Mouse (Mus musculus): ENCODE measurements around the gene Gm15446. TPM values are rescaled to one million over a fixed set of nuclear protein-coding genes. Genes with fewer than 3 reads are reported as not detected.
"Not testable (repeated sequence)": the region's sequence is repeated elsewhere in the genome, so short reads cannot be mapped to it uniquely, and the experiment has no call there.

The Gm15446 gene
- polyA plus RNA-seq (2015; fragmentation: Nextera tagmentation; extraction: Ambion mirVana): 0.31 and 0.61 TPM in 2 replicates

DNA sequence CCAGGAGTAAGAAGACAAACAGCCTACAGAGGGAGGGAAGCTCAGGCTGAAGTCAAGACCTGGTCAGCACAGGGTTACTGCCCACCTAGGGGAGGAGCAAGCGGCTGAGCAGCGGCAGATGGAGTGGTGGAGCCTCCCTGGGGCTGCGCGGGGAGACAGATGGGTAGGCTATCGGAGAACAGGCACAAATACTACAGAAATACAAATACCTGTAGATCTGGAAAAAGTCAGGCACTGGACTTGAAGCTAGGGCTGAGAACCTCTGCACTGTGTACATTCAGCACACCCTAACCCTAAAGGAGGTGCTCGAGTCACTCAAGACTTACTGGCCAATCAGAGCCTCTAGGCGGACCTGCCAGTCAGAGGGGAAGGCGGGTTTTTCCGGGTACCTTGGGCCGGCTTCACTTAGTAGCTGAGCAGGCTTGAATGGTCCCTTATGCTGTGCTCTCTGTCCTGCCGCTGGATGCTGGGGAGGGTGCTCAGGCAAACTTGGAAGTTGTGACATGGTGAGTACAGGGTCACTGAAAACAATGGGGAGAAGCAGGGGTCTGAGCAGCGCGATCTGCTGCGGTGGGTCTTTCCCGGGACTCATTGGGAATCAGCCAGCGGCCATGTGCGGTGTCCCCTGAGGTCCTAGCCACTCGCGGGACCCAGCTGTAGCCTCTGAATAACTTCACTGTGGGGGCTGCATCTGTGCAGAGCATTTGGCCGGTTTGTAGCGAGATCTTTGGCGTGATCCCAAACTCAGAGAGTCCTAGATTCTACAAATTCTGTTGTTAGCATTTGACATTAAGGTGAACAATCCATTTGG, at the start of gene Gm15446:
TSS of gene Gm15446 (plus strand) at position 140 of the 811 bp plus-strand sequence.
- H3K36me3 ChIP-seq, H3K9me3 ChIP-seq, H3K27me3 ChIP-seq: not testable (repeated sequence)
- Histone ChIP-seq H3K4me3 (replicated peaks) (peak within 1 kb of the TSS; percentile 56), H3K4me2 (replicated peaks) (peak within 1 kb of the TSS; percentile 49), H3K4me1 (replicated peaks) (peaks cover 13% of the 10 kb centered on the region), H3K9ac (replicated peaks) (peak within 1 kb of the TSS; percentile 70), H3K27ac (0 out of 2 replicates have a peak within 1 kb of the TSS, but pooled peaks have one; percentile 30)
- ATAC-seq: peak; percentile 99
- 0% methylated on average over 22 of the region's 22 CpGs for WGBS

DNA sequence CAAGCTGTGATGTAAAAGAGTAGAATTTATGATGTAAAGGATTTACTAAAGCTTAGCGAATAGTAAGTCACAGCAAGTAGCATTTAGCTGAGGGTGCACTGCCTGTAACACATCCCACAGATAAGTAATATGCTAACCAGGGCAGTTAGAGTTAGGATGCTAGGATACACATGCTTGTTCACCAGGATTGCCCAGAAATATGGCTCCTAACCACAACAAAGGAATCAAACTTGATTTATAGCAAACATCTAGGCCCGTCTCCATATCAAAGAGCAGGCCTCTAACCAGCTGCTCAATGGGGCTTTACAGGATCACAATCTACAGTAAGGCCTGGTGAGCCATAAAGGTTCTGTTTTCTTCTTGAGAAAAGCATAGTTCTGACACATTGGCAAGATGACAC, 929 bp downstream of the Gm15446 start:
- peak overlapping the region; percentile 56 for H3K4me3 ChIP-seq (replicated peaks)
- not testable (repeated sequence) for H3K27ac ChIP-seq, H3K27me3 ChIP-seq, H3K9me3 ChIP-seq, ATAC-seq, H3K36me3 ChIP-seq
- 12% methylated on average over 2 of the region's 2 CpGs for WGBS
- H3K9ac ChIP-seq (replicated peaks): peak overlapping the region; percentile 70
- peaks cover 13% of the 10 kb centered on the region for H3K4me1 ChIP-seq (replicated peaks)
- H3K4me2 ChIP-seq (replicated peaks): peak overlapping the region; percentile 49

DNA sequence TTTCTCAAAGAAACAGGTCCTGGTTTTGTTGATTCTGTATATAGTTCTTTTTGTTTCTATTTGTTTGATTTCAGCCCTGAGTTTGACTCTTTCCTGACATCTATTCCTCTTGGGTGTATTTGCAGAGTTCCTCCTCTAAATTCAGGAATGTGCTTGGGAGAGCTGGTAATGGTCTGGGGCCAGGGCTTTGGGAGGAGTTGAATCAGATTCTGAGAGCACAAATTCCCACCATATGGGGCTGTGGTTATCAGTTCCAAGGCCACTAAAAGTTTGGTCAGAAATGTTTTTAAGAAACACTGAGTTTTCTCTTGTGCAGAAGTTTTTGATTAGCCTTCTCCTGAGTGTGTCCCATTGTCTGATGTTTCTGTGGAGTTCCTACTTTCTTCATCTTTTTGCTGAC, 1.7 kb downstream of the Gm15446 start:
- Histone ChIP-seq H3K27me3 (no peaks in the 10 kb centered on the region), H3K27ac (no peak overlapping the region), H3K4me2 (replicated peaks) (no peak overlapping the region), H3K4me1 (replicated peaks) (peaks cover 13% of the 10 kb centered on the region), H3K4me3 (replicated peaks) (no peak overlapping the region), H3K9me3 (peaks cover 3% of the 10 kb centered on the region; the same call in 1 of the 2 replicates), H3K36me3 (no peaks in the 10 kb centered on the region), H3K9ac (replicated peaks) (no peak overlapping the region)
- ATAC-seq: no peak

DNA sequence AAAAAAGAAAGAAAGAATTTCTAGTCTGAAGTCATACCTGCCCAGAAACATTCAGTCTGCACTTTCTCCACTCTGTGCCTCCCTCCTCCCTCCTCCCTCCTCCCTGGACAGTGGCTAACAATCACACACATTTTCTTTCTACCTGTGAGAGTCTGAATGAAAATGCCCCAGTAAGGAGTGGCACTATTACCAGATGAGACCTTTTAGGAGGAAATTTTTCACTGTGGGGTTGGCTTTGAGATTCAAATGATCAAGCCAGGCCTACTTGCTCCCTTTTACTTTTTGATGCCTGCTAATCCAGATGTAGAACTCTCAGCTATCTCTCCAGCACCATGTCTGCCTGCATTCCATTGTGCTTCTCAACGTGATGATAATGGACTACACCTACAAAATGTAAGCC, 27.1 kb downstream of the Gm15446 start:
- Histone ChIP-seq H3K36me3 (no peaks in the 10 kb centered on the region), H3K27ac (no peak overlapping the region), H3K4me3 (replicated peaks) (no peak overlapping the region), H3K27me3 (no peaks in the 10 kb centered on the region), H3K9ac (replicated peaks) (no peak overlapping the region), H3K4me1 (replicated peaks) (no peaks in the 10 kb centered on the region), H3K4me2 (replicated peaks) (no peak overlapping the region), H3K9me3 (no peaks in the 10 kb centered on the region)
- no peak for ATAC-seq
- WGBS: no CpG with 5 or more reads among the region's 1 CpGs

DNA sequence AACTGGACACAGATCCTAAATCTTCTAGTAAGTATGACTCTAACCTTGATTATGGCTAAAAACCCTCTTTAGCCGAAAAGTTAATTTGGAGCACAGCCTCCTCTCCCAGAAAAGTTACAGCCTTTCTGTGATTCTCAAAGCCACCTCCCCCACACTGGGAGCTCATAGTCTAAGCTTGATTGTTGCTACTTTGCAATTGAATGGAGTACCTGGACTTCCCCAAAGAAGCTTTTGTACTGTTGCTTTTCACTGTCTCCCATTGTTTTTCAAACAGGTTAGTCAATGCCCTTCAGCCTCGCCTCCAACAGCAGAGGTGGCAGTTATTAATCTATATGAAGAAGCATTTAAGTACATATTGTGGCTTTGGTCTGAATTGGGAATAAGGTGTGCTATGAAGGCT, 57.5 kb downstream of the Gm15446 start:
- not testable (repeated sequence) for H3K9ac ChIP-seq (replicated peaks); ATAC-seq; H3K9me3 ChIP-seq; H3K4me1 ChIP-seq (replicated peaks); H3K4me3 ChIP-seq (replicated peaks); H3K27me3 ChIP-seq; H3K36me3 ChIP-seq; H3K27ac ChIP-seq; H3K4me2 ChIP-seq (replicated peaks)
- WGBS: no CpG with 5 or more reads among the region's 2 CpGs

Other genes with a start within 250 kb of the Gm15446 start
- 1.9 and 2.1 TPM in 2 replicates for gene 5430403G16Rik, start 232.4 kb upstream of the Gm15446 start, polyA plus RNA-seq (2015; fragmentation: Nextera tagmentation; extraction: Ambion mirVana)
- gene 4930522L14Rik, start 171.5 kb upstream of the Gm15446 start, polyA plus RNA-seq (2015; fragmentation: Nextera tagmentation; extraction: Ambion mirVana): 4.0 and 5.0 TPM in 2 replicates
- 23.8 and 24.7 TPM in 2 replicates for gene Zfp932, start 73.1 kb downstream of the Gm15446 start, polyA plus RNA-seq (2015; fragmentation: Nextera tagmentation; extraction: Ambion mirVana)
- gene Gm17655, start 149.1 kb downstream of the Gm15446 start, polyA plus RNA-seq (2015; fragmentation: Nextera tagmentation; extraction: Ambion mirVana): 6.9 and 7.9 TPM in 2 replicates
- gene Gm35315, start 171.0 kb downstream of the Gm15446 start, polyA plus RNA-seq (2015; fragmentation: Nextera tagmentation; extraction: Ambion mirVana): 0.61 and 0.93 TPM in 2 replicates
- gene Plcxd1, start 176.6 kb downstream of the Gm15446 start, polyA plus RNA-seq (2015; fragmentation: Nextera tagmentation; extraction: Ambion mirVana): 2.1 and 2.5 TPM in 2 replicates
- 52.6 and 53.3 TPM in 2 replicates for gene Gtpbp6, start 184.8 kb downstream of the Gm15446 start, polyA plus RNA-seq (2015; fragmentation: Nextera tagmentation; extraction: Ambion mirVana)
- gene Zfp605, start 186.7 kb downstream of the Gm15446 start, polyA plus RNA-seq (2015; fragmentation: Nextera tagmentation; extraction: Ambion mirVana): 16.0 and 16.9 TPM in 2 replicates
- gene Chfr, start 212.4 kb downstream of the Gm15446 start, polyA plus RNA-seq (2015; fragmentation: Nextera tagmentation; extraction: Ambion mirVana): 106 and 111 TPM in 2 replicates

Data from midbrain, embryonic 13.5 days (tissue).